Mouse (Mus musculus): ENCODE measurements around the gene Dab2.

Gene Dab2

DNA sequence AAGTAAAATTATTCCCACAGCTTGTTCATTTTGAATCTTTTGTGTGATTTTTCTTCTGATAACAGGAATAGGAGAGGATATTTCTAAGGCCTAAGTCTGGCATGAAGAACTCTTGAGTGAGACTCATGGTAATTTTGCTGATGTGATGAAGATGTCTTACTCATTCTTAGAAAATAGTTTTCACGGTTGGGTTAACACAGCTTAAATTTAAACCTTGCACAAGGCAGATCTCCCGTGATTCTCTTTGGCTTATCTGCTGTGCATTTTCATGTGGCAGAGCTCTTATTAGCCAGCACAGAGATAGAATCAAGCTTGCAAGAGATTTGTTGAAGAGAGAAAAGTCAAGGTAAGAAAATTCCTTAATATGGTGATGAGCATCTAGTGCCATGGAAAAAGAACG is at the start of gene Dab2:
TSS of gene Dab2 (plus strand) at position 235 of the 400 bp plus-strand sequence.
- no peak for DNase-seq (ENCODE audit: low spot score)

DNA sequence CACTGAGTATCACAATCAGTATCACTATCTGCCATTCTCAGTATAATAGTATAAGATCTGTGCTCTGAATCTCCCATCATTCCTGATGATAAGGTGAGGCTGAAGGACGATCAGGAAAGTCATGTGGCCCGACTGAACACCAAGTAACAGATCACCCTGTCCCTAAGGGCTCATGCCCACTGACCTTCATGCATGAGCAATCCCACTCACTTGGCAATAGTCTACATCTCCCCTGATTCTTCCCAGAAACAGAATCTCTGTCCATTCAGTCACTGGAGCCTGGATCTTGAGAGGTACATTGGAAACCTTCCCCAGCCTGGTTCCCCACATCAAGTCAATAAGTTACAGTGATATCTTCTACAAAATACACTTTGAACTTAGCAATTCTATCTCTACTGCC is 46.1 kb upstream of the Dab2 start:
- no peak for DNase-seq (ENCODE audit: low spot score)

DNA sequence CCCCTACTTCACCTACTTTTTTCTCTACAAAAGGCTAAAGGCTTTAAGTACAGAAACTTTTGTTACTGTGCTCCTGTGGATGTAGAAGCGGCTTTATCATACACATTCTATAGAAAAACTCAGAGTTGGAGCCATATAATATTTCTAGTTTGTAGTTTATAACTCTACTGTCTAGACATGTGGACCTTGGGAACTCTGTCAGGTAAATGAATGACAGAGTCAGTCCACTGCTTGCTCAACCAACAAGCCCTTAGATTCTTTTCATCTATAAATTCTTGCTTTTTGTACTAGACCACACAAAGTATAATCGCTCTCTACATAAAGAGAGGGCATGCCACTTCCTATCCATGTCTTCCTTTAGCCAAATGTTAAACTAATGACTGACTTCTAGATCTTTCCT is 45.2 kb upstream of the Dab2 start:
- DNase-seq (ENCODE audit: low spot score): no peak

DNA sequence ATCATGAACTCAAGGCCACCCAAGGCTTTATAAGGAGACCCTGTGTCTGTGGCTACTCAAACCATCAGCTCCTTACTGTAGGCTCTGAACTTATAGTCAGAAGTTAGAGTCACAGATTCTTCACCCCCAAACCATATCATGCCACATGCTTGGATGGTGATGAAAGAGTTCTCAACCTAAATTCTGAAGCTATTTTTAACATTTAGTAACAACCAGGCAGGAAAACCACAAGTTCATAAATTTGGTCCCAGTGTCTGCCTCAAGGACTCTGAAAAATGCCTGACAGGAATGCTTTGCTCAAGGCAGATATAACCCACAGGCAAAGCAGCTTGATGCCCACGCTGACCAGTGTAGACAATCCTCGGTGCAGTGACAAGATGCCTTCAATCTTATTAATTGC is 42.5 kb upstream of the Dab2 start:
- DNase-seq (ENCODE audit: low spot score): no peak

DNA sequence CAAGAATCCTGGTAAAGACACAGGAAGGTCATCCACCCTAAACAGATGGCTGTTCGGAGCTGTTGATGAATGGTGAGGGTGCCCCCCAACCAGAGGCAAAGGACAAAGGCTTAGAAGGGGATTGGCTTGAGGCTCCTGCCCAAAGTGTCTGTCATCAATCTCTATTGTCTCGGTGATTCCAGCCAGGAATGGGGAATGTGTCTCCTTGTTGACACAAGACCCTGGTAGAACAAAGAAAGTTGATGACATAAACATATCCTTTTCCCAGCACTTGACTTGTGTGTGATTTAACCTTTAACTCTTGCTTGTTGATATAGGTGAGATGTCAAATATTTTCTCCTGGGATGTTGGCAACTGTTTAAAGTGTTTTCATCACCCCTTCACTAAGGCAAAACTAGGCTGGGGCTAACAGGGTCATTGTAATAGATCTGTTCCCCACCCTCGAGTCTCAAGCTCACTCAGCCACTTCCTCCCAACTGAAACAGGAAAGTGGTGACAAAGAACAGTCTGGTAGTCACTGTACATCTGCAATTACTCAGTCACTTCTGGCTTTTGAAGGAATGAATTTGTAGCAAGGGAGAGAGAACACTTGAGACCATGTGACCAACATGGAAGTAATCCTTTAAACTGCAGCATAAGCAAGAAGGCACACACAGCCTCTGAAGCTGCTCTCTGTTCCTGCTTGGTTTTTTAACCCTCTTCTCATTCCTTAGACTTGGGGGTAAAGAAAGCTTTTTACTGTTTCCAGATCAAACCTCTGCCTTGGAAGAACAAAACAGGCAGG is 39.4 kb upstream of the Dab2 start:
- DNase-seq (ENCODE audit: low spot score): no peak

DNA sequence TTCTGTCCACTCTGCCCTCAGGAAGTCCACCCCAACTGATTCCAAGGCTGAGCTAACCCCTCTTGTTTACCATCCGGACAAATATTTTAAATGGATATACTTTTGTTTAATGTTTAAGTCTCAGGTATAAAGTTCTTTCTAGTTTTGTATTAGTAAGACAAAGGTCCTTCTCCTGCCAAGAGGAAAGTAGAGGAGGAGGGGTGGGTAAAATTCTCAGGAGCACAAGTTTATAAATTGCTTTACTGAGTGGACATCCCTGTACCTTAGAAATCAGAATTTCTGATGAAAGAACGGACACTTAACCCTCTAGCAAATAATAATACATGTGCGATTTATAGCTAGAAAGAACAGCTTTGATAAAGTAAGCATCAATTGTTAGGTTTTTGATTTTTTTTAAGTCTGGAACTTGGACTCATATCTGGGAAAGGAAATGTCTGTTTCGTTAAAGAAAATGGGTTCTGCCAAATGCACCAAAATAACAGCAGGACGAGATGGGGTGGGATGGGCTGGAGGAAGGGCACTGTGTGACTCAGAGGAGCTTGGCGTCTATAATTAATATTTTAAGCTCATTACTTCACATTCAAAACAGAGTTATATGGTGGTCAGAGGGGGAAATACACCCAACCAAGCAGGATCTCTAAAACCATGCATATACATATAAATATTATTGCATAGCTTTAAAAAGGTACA is 38.7 kb upstream of the Dab2 start:
- DNase-seq (ENCODE audit: low spot score): no peak

DNA sequence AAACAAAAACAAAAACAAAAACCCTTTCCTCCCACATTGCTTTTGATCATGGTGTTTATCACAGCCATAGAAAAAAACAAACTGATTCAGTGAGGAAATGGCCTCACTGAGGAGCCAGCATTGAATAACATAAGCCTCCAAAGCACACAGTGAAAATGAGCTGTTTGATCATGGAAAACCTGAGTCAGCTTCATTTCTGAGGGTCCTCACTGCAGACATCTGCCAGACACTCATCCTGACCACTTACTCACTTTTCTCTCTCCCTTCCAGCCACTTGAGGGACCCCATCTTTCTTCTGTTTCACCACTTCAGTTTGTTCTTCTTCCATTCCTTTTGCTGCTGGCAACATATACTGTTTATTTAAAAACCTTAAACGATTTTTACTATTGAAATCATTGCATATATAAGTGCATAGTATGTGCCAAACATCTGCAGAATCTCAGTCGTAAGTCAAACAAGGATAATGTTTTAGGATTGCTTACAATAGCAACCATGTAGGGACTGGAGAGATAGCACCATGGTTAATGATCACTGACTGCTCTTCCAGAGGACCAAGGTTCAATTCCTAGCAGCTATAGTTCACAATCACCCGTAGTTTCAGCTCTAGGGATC is 32.3 kb upstream of the Dab2 start:
- DNase-seq (ENCODE audit: low spot score): no peak

DNA sequence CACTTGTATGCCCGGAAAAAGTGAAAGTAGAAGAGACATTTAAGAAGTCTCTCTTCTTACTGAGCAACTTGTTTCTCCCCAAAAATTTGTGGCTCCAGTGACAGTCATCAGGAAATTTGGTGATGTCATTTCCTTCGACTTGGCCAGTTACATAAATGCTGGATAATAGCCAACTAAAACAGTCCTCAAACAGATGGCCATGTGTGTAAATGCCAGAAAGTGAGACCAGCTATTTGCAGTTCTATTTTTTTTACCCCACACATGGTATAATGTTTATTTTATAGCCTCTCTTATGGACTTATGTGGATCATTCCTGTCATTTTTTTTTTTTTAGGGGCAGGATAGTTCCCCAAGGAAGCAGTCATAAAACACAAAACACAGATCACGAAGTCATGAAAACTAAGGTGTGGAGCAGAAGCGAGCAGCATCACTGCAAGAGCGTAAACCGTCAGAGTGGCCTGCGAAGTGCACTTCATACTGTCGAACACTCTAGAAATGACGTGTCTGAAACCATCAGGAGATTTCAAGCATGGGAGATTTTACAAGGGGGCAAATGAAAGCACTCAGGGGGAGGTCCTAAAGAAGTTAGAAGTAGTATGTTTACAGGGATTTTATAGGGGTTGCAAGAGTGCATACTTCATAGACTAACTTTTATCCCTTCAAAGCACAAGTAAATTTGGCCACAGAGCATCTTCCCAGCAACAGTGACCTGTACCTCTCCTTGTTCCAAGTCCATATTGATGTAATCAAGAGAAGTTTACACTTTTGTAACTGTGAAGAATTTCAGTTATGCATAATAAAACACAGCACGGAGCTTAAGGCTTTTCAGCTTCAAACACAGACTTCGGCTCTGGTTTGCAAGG is 20.8 kb upstream of the Dab2 start:
- DNase-seq (ENCODE audit: low spot score): no peak

DNA sequence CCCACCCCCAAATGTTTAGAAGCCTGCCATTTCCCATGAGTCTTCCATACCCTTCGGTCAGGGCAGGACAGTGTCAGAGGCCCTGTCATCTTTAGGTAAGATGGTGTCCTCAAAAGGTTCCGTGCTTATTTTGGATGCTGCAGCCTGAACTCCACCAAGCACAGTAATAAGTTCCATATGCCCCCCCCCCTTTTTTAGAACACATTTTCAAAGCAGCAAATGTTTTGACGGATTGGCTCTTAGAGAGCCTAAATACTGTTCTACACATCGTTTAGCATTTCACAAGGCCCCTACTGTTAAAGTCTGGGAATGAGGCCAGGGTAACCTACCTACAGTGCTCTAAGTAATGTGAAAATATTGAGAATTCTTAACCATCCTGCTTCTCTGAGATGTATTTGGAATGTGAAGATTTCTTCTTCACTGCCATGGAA is 19.6 kb upstream of the Dab2 start:
- DNase-seq (ENCODE audit: low spot score): no peak

DNA sequence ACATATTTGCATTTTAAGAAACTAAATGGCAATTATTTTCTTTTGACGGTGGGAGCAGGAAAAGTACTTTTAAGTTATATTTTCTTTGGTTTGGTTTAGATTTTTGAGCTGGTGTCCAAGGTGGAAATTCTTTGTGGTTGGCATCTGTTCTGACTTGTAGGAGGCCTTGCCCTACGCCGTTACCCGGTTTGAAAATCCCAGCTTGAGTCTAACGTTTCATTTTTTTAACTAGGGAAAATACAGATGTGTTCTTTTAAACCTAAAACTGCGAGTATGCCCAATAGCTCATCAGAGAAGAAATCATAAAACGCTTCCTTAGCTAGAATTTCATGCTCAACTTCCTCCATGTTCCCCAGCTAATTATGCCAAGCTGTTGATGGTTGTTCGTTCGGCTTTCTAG is 16.3 kb upstream of the Dab2 start:
- DNase-seq (ENCODE audit: low spot score): no peak

DNA sequence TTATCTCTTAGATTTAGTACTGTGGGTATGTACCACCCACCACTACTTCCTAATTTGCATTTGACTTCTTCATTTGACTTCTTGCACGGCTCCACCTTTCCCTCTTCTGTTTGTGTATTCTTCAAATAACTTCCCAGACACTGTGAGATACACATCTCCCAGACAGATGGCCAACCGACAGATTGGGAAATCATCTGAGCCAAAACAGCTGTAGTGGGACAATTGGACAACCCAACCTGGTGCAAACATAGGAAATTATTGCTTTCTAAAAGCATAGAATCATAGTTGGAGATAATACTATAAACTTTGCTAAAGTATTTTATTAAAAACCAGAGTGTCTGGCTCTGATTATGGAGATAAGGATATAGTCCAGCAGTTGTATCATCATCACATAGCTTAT is 3.5 kb upstream of the Dab2 start:
- DNase-seq (ENCODE audit: low spot score): no peak

DNA sequence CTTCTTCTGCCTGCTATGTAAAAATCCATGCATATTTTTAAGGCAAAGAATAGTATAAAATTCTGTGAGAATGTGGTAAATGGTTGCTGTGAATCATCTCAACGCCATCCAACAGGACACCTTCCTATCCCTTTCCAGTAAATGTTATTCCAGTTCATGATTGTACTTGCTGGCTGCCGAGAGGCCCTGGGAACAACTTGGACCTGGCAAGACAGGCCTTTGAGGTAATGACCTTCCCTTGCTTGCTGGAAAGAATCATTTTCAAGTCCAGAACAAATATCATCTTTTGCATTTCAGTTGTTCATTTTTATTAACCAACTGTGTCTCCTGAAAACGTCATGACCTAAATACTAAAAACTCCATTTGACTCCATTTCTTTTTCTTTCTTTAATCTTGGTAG is 862 bp upstream of the Dab2 start:
- DNase-seq (ENCODE audit: low spot score): no peak

DNA sequence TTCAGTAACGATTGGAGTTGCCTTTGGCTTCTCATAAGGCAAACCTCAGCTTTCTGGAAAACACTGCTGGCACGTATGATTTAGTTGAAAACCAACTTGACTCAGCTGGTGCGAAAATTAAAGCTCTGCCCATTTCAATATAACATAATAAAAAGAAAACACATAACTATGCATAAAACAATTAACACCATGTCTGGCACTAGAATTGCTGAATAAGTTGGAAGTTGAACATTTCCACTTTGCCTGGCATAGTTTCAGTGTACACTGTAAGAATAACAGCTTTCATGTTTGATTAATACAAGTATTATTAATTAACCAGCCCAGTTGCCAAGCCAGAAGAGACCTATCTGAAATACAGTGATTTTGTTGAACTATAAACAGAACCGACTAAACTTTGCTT is 2.6 kb downstream of the Dab2 start:
- no peak for DNase-seq (ENCODE audit: low spot score)

DNA sequence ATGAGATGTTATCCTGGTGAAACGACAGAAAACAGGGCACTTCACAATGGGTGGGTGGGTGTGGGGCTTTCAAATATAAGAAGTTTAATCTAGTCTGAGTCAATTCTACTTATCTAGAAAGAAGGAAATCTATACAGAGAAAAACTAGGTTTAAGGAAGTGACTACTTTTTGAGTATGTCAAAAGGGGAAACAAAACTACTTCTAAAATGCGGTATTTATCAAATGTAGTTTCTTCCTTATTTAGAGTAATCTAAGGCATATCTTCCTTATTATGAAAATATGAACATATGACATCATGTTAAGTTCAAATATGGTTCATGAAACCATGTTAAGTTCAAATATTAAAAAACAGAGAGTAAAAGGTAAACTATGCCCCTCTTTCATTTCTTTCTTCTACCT is 4.2 kb downstream of the Dab2 start:
- no peak for DNase-seq (ENCODE audit: low spot score)

DNA sequence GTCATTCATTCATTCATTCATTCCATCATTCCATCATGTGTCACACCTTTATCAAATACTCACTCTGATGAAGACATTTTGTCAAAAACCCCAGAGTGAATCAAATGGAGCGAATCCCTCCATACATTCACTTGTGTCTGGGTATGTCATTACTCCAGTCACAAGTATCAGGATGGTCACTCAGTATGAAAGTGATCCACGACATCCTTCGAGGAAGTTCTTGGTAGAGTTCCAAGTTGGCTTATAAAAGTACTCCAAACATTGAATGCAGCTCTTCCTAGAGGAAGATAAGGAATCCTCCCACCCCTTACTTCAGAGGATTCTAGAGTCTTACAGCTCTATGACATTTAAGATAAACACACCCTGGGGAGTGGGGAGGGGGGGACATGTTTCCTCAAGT is 10.0 kb downstream of the Dab2 start:
- no peak for DNase-seq (ENCODE audit: low spot score)

DNA sequence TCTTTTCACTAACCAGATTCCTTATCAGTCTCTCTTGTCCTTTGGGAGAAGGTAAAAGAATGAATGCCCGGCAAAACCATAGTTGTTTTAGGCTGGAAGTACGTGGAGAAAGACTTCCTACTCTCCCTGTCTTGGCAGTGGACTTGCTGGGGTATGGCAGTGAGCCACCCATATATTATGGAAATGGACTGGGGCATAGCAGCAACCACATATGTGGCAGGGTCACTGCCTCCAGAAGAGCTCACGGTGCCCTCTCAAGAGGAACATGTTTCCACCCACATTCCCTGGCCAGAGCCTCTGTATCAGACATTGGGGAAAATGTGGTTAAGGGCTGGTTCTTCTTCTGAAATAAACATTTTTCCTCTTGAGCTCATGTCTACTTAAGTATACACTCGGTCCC is 10.8 kb downstream of the Dab2 start:
- no peak for DNase-seq (ENCODE audit: low spot score)

DNA sequence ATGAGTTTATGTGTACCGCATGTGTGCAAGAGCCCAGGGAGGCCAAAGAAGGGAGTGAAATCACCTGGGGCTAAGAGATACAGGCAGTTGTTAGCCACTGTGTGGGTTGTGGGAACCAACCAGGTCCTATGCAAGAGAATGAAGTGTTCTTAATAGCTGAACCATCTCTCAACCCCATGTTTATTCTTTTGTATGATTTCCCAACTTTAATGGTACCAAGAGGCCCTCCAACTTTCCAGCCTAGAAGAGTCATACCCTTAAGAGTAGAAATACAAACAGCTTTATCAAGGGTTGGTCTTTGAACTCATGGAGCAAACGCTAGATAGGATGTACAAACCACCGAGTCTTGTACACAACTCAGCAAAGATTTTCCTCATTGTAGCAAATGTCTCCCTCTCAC is 12.8 kb downstream of the Dab2 start:
- no peak for DNase-seq (ENCODE audit: low spot score)

DNA sequence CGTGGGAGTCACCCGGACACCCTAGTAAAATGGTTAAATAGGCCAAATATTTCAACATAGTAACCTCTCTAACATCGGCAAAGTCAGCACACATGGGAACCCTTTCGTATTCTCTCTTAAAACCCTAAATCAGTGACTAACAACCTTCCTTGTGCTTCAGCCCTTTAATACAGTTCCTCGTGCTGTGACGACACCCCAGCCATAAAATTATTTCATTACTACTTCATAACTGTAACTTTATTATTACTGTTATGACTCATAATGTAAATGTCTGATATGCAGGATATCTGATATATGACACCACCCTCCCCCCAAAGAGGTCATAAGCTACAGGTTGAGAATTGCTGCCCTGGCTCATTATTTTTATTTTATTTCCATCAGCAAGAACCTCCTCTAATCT is 19.8 kb downstream of the Dab2 start:
- no peak for DNase-seq (ENCODE audit: low spot score)

DNA sequence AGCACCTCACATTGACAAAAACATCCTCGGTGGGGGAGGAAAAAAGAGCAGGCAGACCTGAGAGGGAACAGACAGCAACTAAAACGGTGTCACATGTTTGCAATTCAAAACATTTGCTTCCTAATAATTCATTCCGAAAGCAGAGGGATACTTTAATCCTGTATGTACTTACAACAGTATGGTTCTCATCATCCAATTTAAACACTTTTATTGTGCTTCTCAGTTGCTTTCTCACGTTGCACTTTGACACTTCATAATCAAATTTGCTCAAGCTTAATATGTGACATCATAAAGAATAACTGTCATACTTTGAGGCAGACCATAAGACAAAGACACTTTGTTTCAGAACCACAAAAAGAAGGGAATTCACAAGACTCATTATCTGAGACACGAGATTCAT is 20.9 kb downstream of the Dab2 start:
- no peak for DNase-seq (ENCODE audit: low spot score)

DNA sequence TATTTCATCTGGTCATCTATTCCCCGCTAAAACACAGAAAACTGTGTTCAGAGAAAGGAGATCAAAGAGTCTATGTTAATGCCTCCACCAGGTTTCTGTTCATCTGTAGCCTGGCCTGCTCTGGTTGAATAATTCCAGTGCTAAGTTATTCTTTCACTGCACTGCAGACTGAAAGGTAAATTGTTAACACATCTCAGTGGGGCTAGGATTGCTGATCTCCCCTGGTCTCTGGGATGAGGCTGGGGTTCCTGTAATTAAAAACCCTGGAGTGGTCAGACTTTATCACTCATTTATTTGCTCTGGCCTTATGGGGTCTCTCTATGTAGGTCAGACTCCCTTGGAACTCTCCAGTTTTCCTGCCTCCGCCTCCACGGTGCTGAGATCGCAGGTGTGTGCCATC is 21.7 kb downstream of the Dab2 start:
- no peak for DNase-seq (ENCODE audit: low spot score)

DNA sequence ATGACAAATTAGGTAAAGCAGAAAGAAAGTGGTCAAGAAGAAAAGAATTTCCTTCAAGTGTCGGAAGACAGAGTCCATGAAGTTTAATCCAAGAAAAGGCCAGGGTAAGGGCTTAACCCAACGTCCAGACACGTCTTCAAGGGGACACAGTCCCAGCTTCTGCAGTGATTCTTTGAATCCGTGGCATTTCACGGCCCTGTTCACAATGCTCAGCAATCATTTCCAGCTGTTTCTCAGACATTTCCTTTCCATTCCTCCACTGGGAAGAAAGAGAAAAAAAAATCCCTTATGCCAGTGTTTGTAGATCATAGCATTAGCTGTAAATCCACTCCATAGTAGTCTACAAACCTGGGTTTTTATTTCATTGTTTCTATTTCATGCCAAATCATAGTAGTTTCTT is 22.7 kb downstream of the Dab2 start:
- DNase-seq (ENCODE audit: low spot score): no peak

DNA sequence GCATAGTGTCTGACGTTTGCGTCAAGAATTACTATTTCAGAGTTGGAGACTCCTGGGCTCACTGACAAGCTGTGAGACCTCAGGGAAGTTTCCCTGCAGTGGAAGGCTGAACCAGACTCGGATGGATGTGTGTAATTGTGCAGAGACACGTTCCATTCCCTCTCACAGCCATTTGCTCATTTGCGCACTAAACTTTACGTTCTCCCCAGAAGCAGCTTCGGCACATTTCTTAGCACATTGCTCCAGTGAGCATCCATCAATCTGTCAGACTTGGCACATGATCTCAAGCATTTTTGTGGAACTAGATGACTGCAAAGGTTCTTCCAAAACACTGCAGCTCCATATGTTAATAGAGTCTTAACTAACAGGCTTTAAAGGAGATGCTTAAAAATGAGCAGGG is 24.0 kb downstream of the Dab2 start:
- DNase-seq (ENCODE audit: low spot score): no peak

DNA sequence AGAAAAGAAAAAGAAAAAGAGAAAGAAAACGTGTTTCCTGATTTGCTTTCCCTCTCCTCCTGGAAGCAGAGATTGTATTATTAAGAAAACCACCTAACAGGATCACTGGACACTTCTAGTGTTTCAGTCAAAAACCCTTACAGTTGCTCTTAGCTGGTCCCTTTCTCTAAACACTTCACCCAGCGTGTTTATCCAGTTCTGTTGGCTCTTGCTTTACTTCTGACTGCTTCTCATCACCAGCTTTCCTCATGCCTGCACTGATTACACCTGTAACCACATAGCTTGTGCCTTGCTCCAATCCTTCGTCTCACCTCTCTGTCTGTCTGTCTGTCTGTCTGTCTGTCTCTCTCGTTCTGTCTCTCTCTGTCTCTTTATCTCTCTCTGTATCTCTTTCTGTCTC is 25.9 kb downstream of the Dab2 start:
- no peak for DNase-seq (ENCODE audit: low spot score)
